Mouse (Mus musculus): ENCODE results near the gene Pcgf2. TPM values are rescaled to one million over a fixed set of nuclear protein-coding genes. Genes with fewer than 3 reads are reported as not detected.
A peak's percentile ranks its signal among the peaks of the same experiment; 100 is the strongest.

Pcgf2 gene
- total and polyA plus RNA-seq, 2 experiments from 2014 or later, result 16.7 to 19.6 TPM

- no peak overlapping the region for H3K4me3 ChIP-seq (ENCODE audit: low read depth, low read length)
- H3K36me3 ChIP-seq (ENCODE audit: insufficient read depth, low read length), result peaks cover 10% of the 10 kb centered on the region
- DNase-seq (ENCODE audit: low spot score) (no peak), ATAC-seq (ENCODE audit: low FRiP score) (no peak)
- TF ChIP-seq CTCF (IDR thresholded peaks at IDR 0.05), result no peak
- H3K27ac ChIP-seq (ENCODE audit: low read depth, low read length), result no peak overlapping the region
- peaks cover 30% of the 10 kb centered on the region for H3K4me1 ChIP-seq (ENCODE audit: insufficient read depth, low read length)
- WGBS, result 65% methylated on average over 8 of the region's 8 CpGs
- H3K9me3 ChIP-seq (ENCODE audit: low read length), result no peaks in the 10 kb centered on the region
- no peaks in the 10 kb centered on the region for H3K27me3 ChIP-seq (ENCODE audit: insufficient read depth, low read length)
- H3K4me2 ChIP-seq (ENCODE audit: low read depth, low read length, poor library complexity, severe bottlenecking), result peak overlapping the region; percentile 49
- H3K9ac ChIP-seq (replicated peaks; ENCODE audit: low read length, poor library complexity, severe bottlenecking), result no peak overlapping the region
Observed at GRCm38 (mm10) chr11:97696669-97697068, 3.6 kb downstream of the Pcgf2 start.

DNA sequence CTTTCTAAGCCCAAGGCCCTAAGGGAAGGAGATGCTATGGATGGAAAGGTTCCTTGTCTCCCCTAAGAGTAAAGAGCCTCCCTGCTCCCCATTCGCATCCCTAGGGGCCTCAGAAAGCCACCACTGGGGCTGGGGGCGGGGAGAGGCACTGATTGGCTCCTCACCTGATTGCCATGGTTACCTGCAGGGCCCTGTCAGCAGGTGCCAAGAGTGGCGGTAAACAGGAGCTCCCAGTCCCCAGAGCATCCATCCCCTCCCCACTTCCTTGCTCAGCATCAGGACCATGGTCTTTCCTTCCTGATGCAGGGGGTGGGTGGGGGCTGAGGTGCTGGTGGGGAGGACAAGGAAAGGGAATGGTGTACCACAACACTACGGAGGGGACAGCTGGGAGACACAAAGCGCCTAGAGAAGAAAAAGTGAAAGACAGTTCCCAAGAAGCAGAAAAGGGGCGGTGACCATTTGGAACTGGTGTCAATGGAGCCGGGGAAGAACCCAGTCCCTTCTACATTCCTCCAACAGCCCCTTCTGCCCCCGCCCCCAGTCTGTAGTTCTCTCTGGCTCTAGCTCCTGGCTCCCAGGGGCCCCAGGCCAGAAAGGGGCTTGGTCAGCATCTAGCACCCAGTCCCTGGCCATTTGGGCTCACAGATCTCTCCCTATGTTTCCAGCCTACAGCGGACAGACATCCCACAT is 4.4 kb downstream of the Pcgf2 start:
- peak overlapping the region; percentile 49 for H3K4me2 ChIP-seq (ENCODE audit: low read depth, low read length, poor library complexity, severe bottlenecking)
- peak overlapping the region; percentile 69 for H3K27ac ChIP-seq (ENCODE audit: low read depth, low read length)
- 17% methylated on average over 9 of the region's 9 CpGs for whole genome bisulfite sequencing
- H3K27me3 ChIP-seq (ENCODE audit: insufficient read depth, low read length), result no peaks in the 10 kb centered on the region
- no peak for ATAC-seq (ENCODE audit: low FRiP score)
- DNase-seq (ENCODE audit: low spot score), result no peak
- peaks cover 25% of the 10 kb centered on the region for H3K4me1 ChIP-seq (ENCODE audit: insufficient read depth, low read length)
- H3K9me3 ChIP-seq (ENCODE audit: low read length), result no peaks in the 10 kb centered on the region
- peak overlapping the region; percentile 37 for H3K9ac ChIP-seq (replicated peaks; ENCODE audit: low read length, poor library complexity, severe bottlenecking)
- TF ChIP-seq CTCF (IDR thresholded peaks at IDR 0.05), result no peak
- H3K4me3 ChIP-seq (ENCODE audit: low read depth, low read length), result peak overlapping the region; percentile 19
- peaks cover 18% of the 10 kb centered on the region for H3K36me3 ChIP-seq (ENCODE audit: insufficient read depth, low read length)

DNA sequence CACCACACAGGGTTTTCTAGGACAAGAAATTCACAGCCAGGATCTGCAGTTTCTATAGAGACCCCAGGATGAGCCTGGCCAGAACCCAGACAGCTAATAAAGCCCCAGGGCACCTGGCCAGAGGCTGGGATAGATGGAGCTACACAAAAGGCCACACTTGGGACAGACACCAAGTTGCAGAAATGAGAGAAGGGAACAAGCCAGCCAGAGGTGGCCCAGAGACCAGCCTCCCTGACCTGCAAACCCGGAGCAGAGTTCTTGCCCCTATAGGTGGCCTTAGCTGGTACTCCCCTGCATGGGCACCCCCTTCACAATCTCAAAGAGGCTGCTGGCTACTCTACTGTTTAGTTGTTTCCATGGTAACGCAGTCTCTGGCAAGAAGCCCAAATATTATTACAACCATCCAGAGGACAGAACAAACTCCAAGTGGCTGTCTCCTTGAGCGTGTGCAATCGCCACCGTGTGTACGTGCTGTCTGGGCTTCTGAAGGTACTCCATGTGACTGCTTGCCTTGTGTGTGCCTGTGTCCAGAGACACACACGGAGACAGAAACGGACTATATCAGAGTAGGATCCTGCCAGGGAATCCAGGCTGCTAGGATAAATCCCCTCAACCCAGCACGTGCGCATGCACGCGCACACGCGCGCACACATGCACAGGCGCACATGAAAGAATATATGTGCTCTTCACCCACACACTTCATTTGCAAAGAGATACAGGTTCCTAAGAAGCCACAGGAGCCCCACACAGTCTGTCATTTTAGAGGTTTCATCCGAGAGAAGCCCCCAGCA is 5.2 kb downstream of the Pcgf2 start:
- peak overlapping the region; percentile 69 for H3K27ac ChIP-seq (ENCODE audit: low read depth, low read length)
- WGBS, result 20% methylated on average over 17 of the region's 17 CpGs
- no peaks in the 10 kb centered on the region for H3K9me3 ChIP-seq (ENCODE audit: low read length)
- DNase-seq (ENCODE audit: low spot score), result peak; percentile 91
- peaks cover 25% of the 10 kb centered on the region for H3K4me1 ChIP-seq (ENCODE audit: insufficient read depth, low read length)
- no peaks in the 10 kb centered on the region for H3K27me3 ChIP-seq (ENCODE audit: insufficient read depth, low read length)
- peak overlapping the region; percentile 49 for H3K4me2 ChIP-seq (ENCODE audit: low read depth, low read length, poor library complexity, severe bottlenecking)
- TF ChIP-seq CTCF (IDR thresholded peaks at IDR 0.05), result no peak
- H3K36me3 ChIP-seq (ENCODE audit: insufficient read depth, low read length), result peaks cover 26% of the 10 kb centered on the region
- ATAC-seq (ENCODE audit: low FRiP score), result peak; percentile 25; the same call in 1 of the 2 replicates
- H3K4me3 ChIP-seq (ENCODE audit: low read depth, low read length), result peak overlapping the region; percentile 19
- H3K9ac ChIP-seq (replicated peaks; ENCODE audit: low read length, poor library complexity, severe bottlenecking), result peak overlapping the region; percentile 37

GRCm38 (mm10) chr11:97694435-97694834 is 5.9 kb downstream of the Pcgf2 start:
- DNase-seq (ENCODE audit: low spot score), result no peak
- Histone ChIP-seq H3K4me1 (ENCODE audit: insufficient read depth, low read length) (peaks cover 25% of the 10 kb centered on the region), H3K4me3 (ENCODE audit: low read depth, low read length) (no peak overlapping the region), H3K36me3 (ENCODE audit: insufficient read depth, low read length) (peaks cover 29% of the 10 kb centered on the region), H3K9ac (replicated peaks; ENCODE audit: low read length, poor library complexity, severe bottlenecking) (no peak overlapping the region), H3K27me3 (ENCODE audit: insufficient read depth, low read length) (no peaks in the 10 kb centered on the region), H3K9me3 (ENCODE audit: low read length) (no peaks in the 10 kb centered on the region), H3K27ac (ENCODE audit: low read depth, low read length) (no peak overlapping the region), H3K4me2 (ENCODE audit: low read depth, low read length, poor library complexity, severe bottlenecking) (peak overlapping the region; percentile 49)
- WGBS, result 79% methylated on average over 4 of the region's 4 CpGs
- TF ChIP-seq CTCF (IDR thresholded peaks at IDR 0.05), result no peak
- ATAC-seq (ENCODE audit: low FRiP score), result no peak

DNA sequence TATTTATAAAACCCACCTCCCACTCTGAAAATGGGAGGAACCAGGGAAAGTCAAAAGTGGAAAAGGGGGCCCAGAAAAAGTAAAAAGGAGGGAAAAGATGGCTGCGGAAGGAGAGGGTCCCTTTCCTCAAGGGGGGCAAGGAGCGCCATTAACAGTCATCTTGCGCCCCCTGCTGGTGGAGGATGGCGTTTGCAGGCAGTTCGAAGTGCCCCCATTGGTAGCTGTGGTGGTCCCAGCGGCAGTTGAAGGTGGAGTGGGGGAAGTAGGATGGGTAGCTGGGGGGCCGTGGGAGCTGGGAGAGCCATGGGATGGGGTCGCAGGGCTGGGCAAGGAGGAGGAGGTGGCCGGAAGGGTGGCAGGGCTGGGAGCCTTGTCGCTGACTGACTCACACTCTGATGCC is 10.4 kb downstream of the Pcgf2 start:
- H3K4me1 ChIP-seq (ENCODE audit: insufficient read depth, low read length), result peaks cover 5% of the 10 kb centered on the region
- no peak overlapping the region for H3K4me2 ChIP-seq (ENCODE audit: low read depth, low read length, poor library complexity, severe bottlenecking)
- H3K4me3 ChIP-seq (ENCODE audit: low read depth, low read length), result no peak overlapping the region
- H3K9ac ChIP-seq (replicated peaks; ENCODE audit: low read length, poor library complexity, severe bottlenecking), result no peak overlapping the region
- no peaks in the 10 kb centered on the region for H3K9me3 ChIP-seq (ENCODE audit: low read length)
- no peak overlapping the region for H3K27ac ChIP-seq (ENCODE audit: low read depth, low read length)
- DNase-seq (ENCODE audit: low spot score), result peak; percentile 76
- WGBS, result 26% methylated on average over 10 of the region's 10 CpGs
- no peak for ATAC-seq (ENCODE audit: low FRiP score)
- peak; percentile 93 for TF ChIP-seq CTCF (IDR thresholded peaks at IDR 0.05)
- H3K27me3 ChIP-seq (ENCODE audit: insufficient read depth, low read length), result no peaks in the 10 kb centered on the region
- peaks cover 33% of the 10 kb centered on the region for H3K36me3 ChIP-seq (ENCODE audit: insufficient read depth, low read length)

DNA sequence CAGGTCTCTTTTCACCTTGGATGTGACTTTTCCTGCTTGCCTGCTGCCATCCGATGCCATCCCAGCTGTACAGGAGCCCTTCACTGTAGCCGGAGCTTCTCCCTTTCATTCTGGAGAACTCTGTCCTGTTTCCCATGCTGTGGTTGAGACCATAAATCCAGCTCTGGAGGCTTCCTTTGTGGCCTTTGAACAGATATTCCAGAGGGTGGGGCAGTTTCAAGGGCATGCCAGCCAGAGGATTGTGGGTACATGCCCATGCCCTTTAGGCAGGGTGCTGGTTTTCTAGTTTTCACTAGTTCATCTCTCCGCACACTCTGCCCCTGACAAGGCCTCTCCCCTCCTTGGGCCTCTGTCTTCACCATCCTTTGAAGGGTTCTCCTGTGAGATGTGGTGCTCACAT is 13.2 kb downstream of the Pcgf2 start:
- no peaks in the 10 kb centered on the region for H3K4me1 ChIP-seq (ENCODE audit: insufficient read depth, low read length)
- H3K27me3 ChIP-seq (ENCODE audit: insufficient read depth, low read length), result no peaks in the 10 kb centered on the region
- no peak overlapping the region for H3K4me3 ChIP-seq (ENCODE audit: low read depth, low read length)
- no peaks in the 10 kb centered on the region for H3K9me3 ChIP-seq (ENCODE audit: low read length)
- ATAC-seq (ENCODE audit: low FRiP score), result no peak
- 92% methylated on average over 3 of the region's 3 CpGs for WGBS
- TF ChIP-seq CTCF (IDR thresholded peaks at IDR 0.05), result no peak
- H3K27ac ChIP-seq (ENCODE audit: low read depth, low read length), result no peak overlapping the region
- no peak overlapping the region for H3K4me2 ChIP-seq (ENCODE audit: low read depth, low read length, poor library complexity, severe bottlenecking)
- DNase-seq (ENCODE audit: low spot score), result no peak
- H3K9ac ChIP-seq (replicated peaks; ENCODE audit: low read length, poor library complexity, severe bottlenecking), result no peak overlapping the region
- peaks cover 33% of the 10 kb centered on the region for H3K36me3 ChIP-seq (ENCODE audit: insufficient read depth, low read length)

Data from midbrain, postnatal 0 days (tissue).